In genomic region chr4:45532375-45532774, GRCm38 (mm10) we compare ENCODE assay signal across 8 mouse cellular contexts. TPM values are rescaled to one million over a fixed set of nuclear protein-coding genes. Genes with fewer than 3 reads are reported as not detected.
DNase-seq lines count a peak whose midpoint lies in the region; ATAC-seq and TF ChIP-seq lines count a peak whose summit lies in the region.

TSS of gene Shb (minus strand) at chr4:45532470.

- peak within 1 kb of the TSS; percentile 54 for H3K9ac ChIP-seq in MEL (ENCODE audit: control insufficient read depth, low read depth, low read length, poor library complexity, severe bottlenecking)
- no peak within 1 kb of the TSS for H3K9ac ChIP-seq in embryonic facial prominence, embryonic 13.5 days
- peak within 1 kb of the TSS; percentile 49; the same call in 1 of the 2 replicates for H3K9ac ChIP-seq in heart, embryonic 14.5 days (ENCODE audit: low read length)
- H3K9ac ChIP-seq in kidney, postnatal 0 days (ENCODE audit: low read depth, low read length): no peak within 1 kb of the TSS
- H3K9ac ChIP-seq in lung, embryonic 16.5 days (ENCODE audit: low read length): no peak within 1 kb of the TSS

- H3K27ac ChIP-seq in MEL (ENCODE audit: control insufficient read depth, low read depth, low read length): peak within 1 kb of the TSS; percentile 51
- peak within 1 kb of the TSS; percentile 91 for H3K27ac ChIP-seq in embryonic facial prominence, embryonic 13.5 days
- H3K27ac ChIP-seq in heart, embryonic 14.5 days (replicated peaks in 1 of 2; ENCODE audit: control insufficient read depth in 1 of 2, insufficient read depth in 1 of 2, low read depth in 2 of 2, low read length in 2 of 2): peak within 1 kb of the TSS; percentile 95 to 97
- H3K27ac ChIP-seq in kidney, postnatal 0 days: peak within 1 kb of the TSS; percentile 94
- peak within 1 kb of the TSS; percentile 100 for H3K27ac ChIP-seq in lung, embryonic 16.5 days (ENCODE audit: low read length)
- H3K27ac ChIP-seq in small intestine, adult 2 months (ENCODE audit: insufficient read depth, low read depth, low read length): peak within 1 kb of the TSS; percentile 70

- no peaks in the 10 kb centered on the region for H3K27me3 ChIP-seq in MEL (ENCODE audit: control insufficient read depth in 1 of 2, insufficient read depth in 2 of 2, low read length in 2 of 2)
- no peaks in the 10 kb centered on the region for H3K27me3 ChIP-seq in embryonic facial prominence, embryonic 13.5 days
- no peaks in the 10 kb centered on the region for H3K27me3 ChIP-seq in heart, embryonic 14.5 days (ENCODE audit: control insufficient read depth, insufficient read depth, low read length)
- H3K27me3 ChIP-seq in kidney, postnatal 0 days (ENCODE audit: insufficient read depth, low read length): no peaks in the 10 kb centered on the region
- H3K27me3 ChIP-seq in lung, embryonic 16.5 days (ENCODE audit: control insufficient read depth, insufficient read depth, low read depth, low read length): no peaks in the 10 kb centered on the region
- no peaks in the 10 kb centered on the region for H3K27me3 ChIP-seq in small intestine, adult 2 months (ENCODE audit: control insufficient read depth, insufficient read depth, low read length)

- peak in 1 of 2 experiments; percentile 40; a peak in 1 of 4 replicates for TF ChIP-seq EP300 in MEL (IDR thresholded peaks at IDR 0.05; ENCODE audit: low read depth in 1 of 2, low read length in 2 of 2)

- peaks cover 0 to 9% of the 10 kb centered on the region in 2 experiments; a peak in 1 of 4 replicates for H3K36me3 ChIP-seq in MEL (ENCODE audit: control insufficient read depth in 1 of 2, insufficient read depth in 2 of 2, low read length in 2 of 2)
- no peaks in the 10 kb centered on the region for H3K36me3 ChIP-seq in embryonic facial prominence, embryonic 13.5 days
- H3K36me3 ChIP-seq in heart, embryonic 14.5 days (ENCODE audit: control insufficient read depth, insufficient read depth, low read length): no peaks in the 10 kb centered on the region
- no peaks in the 10 kb centered on the region for H3K36me3 ChIP-seq in kidney, postnatal 0 days (ENCODE audit: insufficient read depth, low read length)
- H3K36me3 ChIP-seq in lung, embryonic 16.5 days (ENCODE audit: control insufficient read depth, insufficient read depth, low read length): no peaks in the 10 kb centered on the region
- no peaks in the 10 kb centered on the region for H3K36me3 ChIP-seq in small intestine, adult 2 months (ENCODE audit: control insufficient read depth, insufficient read depth, low read length)

- ATAC-seq in embryonic facial prominence, embryonic 13.5 days (ENCODE audit: insufficient number of reproducible peaks, insufficient read depth, low FRiP score, low TSS enrichment, low read depth): no peak
- ATAC-seq in heart, embryonic 14.5 days (ENCODE audit: insufficient number of reproducible peaks, insufficient read depth, low FRiP score, low read depth): no peak
- ATAC-seq in kidney, postnatal 0 days (replicated peaks; ENCODE audit: low FRiP score, low read depth): no peak
- no peak for ATAC-seq in lung, embryonic 16.5 days (ENCODE audit: low read depth)
- ATAC-seq in frontal cortex, adult (ENCODE audit: low TSS enrichment): no peak

- peak within 1 kb of the TSS; percentile 65 to 78 for H3K4me3 ChIP-seq in MEL (ENCODE audit: control insufficient read depth in 1 of 2, insufficient read depth in 1 of 2, low read depth in 2 of 2, low read length in 2 of 2)
- H3K4me3 ChIP-seq in embryonic facial prominence, embryonic 13.5 days: peak within 1 kb of the TSS; percentile 62
- H3K4me3 ChIP-seq in heart, embryonic 14.5 days (ENCODE audit: control insufficient read depth in 1 of 2, insufficient read depth in 1 of 2, low read depth in 1 of 2, low read length in 2 of 2): peak within 1 kb of the TSS; percentile 63 to 90; a peak in 3 of 4 replicates
- peak within 1 kb of the TSS; percentile 69 for H3K4me3 ChIP-seq in kidney, postnatal 0 days (replicated peaks; ENCODE audit: low read depth, low read length)
- peak within 1 kb of the TSS; percentile 86 for H3K4me3 ChIP-seq in lung, embryonic 16.5 days (ENCODE audit: low read length)
- peak within 1 kb of the TSS; percentile 69; the same call in 1 of the 2 replicates for H3K4me3 ChIP-seq in small intestine, adult 2 months (ENCODE audit: low read depth, low read length)

- no peak for TF ChIP-seq CTCF in MEL (IDR thresholded peaks at IDR 0.05 in 2 of 3, conservative IDR thresholded peaks at IDR 0.05 in 1 of 3; ENCODE audit: control insufficient read depth in 1 of 3, insufficient read depth in 1 of 3, low read depth in 2 of 3, low read length in 3 of 3, poor library complexity in 1 of 3, severe bottlenecking in 1 of 3)
- TF ChIP-seq CTCF in kidney, postnatal 0 days (IDR thresholded peaks at IDR 0.05; ENCODE audit: low read depth): no peak
- no peak for TF ChIP-seq CTCF in small intestine, adult 2 months (IDR thresholded peaks at IDR 0.05; ENCODE audit: extremely low read depth, insufficient read length, insufficient replicate concordance, low read depth, low read length)

- no peak for TF ChIP-seq POLR2A in MEL (IDR thresholded peaks at IDR 0.05; ENCODE audit: control insufficient read depth in 1 of 2, insufficient read depth in 1 of 2, low read depth in 1 of 2, low read length in 2 of 2, poor library complexity in 1 of 2)
- no peak for TF ChIP-seq POLR2A in small intestine, adult 2 months (IDR thresholded peaks at IDR 0.05; ENCODE audit: low read depth, low read length)

- H3K4me2 ChIP-seq in embryonic facial prominence, embryonic 13.5 days: peak within 1 kb of the TSS; percentile 92
- peak within 1 kb of the TSS; percentile 79 for H3K4me2 ChIP-seq in heart, embryonic 14.5 days (ENCODE audit: low read length)
- H3K4me2 ChIP-seq in kidney, postnatal 0 days (ENCODE audit: low read length): peak within 1 kb of the TSS; percentile 95
- peak within 1 kb of the TSS; percentile 97 for H3K4me2 ChIP-seq in lung, embryonic 16.5 days (ENCODE audit: low read depth, low read length)

- H3K4me1 ChIP-seq in MEL (ENCODE audit: control insufficient read depth in 1 of 2, insufficient read depth in 2 of 2, low read length in 2 of 2): peaks cover 4 to 16% of the 10 kb centered on the region in 2 experiments; a peak in 3 of 4 replicates
- H3K4me1 ChIP-seq in embryonic facial prominence, embryonic 13.5 days: peaks cover 50% of the 10 kb centered on the region
- H3K4me1 ChIP-seq in heart, embryonic 14.5 days (ENCODE audit: control insufficient read depth in 2 of 2, insufficient read depth in 2 of 2, low read length in 2 of 2): peaks cover 11 to 23% of the 10 kb centered on the region in 2 experiments
- peaks cover 16% of the 10 kb centered on the region for H3K4me1 ChIP-seq in kidney, postnatal 0 days (replicated peaks; ENCODE audit: insufficient read depth, low read length)
- peaks cover 34% of the 10 kb centered on the region for H3K4me1 ChIP-seq in lung, embryonic 16.5 days (replicated peaks; ENCODE audit: control insufficient read depth, insufficient read depth, low read length)
- peaks cover 19% of the 10 kb centered on the region for H3K4me1 ChIP-seq in small intestine, adult 2 months (ENCODE audit: control insufficient read depth, insufficient read depth, insufficient read length, low read length)

- WGBS in embryonic facial prominence, embryonic 13.5 days: under 1% methylated on average over 7 of the region's 7 CpGs
- 15% methylated on average over 7 of the region's 7 CpGs for WGBS in heart, embryonic 14.5 days
- WGBS in kidney, postnatal 0 days: 8% methylated on average over 7 of the region's 7 CpGs
- 3% methylated on average over 7 of the region's 7 CpGs for WGBS in lung, embryonic 16.5 days
- 4% methylated on average over 7 of the region's 7 CpGs for WGBS in small intestine, adult 2 months

- TF ChIP-seq RAD21 in MEL (IDR thresholded peaks at IDR 0.05; ENCODE audit: low read depth, low read length): no peak

- no peaks in the 10 kb centered on the region for H3K9me3 ChIP-seq in MEL (replicated peaks; ENCODE audit: insufficient read depth, low read length)
- no peaks in the 10 kb centered on the region for H3K9me3 ChIP-seq in embryonic facial prominence, embryonic 13.5 days
- H3K9me3 ChIP-seq in heart, embryonic 14.5 days (ENCODE audit: control insufficient read depth, low read length): no peaks in the 10 kb centered on the region
- H3K9me3 ChIP-seq in kidney, postnatal 0 days (replicated peaks; ENCODE audit: low read length): no peaks in the 10 kb centered on the region
- no peaks in the 10 kb centered on the region for H3K9me3 ChIP-seq in lung, embryonic 16.5 days (ENCODE audit: control insufficient read depth, low read length)

- peaks cover 14% of the 10 kb centered on the region for H3K79me2 ChIP-seq in MEL (ENCODE audit: control insufficient read depth, insufficient read depth, low read length, poor library complexity)

- DNase-seq in A20 (ENCODE audit: low read depth, low spot score): peak; percentile 81
- DNase-seq in MEL (ENCODE audit: low read depth, low spot score): peak; percentile 90
- peak; percentile 85 for DNase-seq in kidney, postnatal 0 days (ENCODE audit: low spot score)

TF ChIP-seq in MEL, 35 proteins besides CTCF, POLR2A, EP300 and RAD21:
- TF ChIP-seq ETS1 (IDR thresholded peaks at IDR 0.05; ENCODE audit: low read depth, low read length): peak; percentile 66
- no peak for TF ChIP-seq JUND (IDR thresholded peaks at IDR 0.05; ENCODE audit: low read depth, low read length)
- TF ChIP-seq ZC3H11A (IDR thresholded peaks at IDR 0.05; ENCODE audit: low read depth, low read length): no peak
- no peak for TF ChIP-seq MAZ (IDR thresholded peaks at IDR 0.05; ENCODE audit: low read depth, low read length)
- TF ChIP-seq MYC (IDR thresholded peaks at IDR 0.05; ENCODE audit: low read depth, low read length): no peak
- no peak for TF ChIP-seq ZNF384 (IDR thresholded peaks at IDR 0.05; ENCODE audit: low read depth, low read length)
- TF ChIP-seq MAFK (IDR thresholded peaks at IDR 0.05; ENCODE audit: borderline replicate concordance, low read depth, low read length): no peak
- peak; percentile 77 for TF ChIP-seq MXI1 (IDR thresholded peaks at IDR 0.05; ENCODE audit: low read depth, low read length)
- TF ChIP-seq SIN3A (IDR thresholded peaks at IDR 0.05; ENCODE audit: low read length): peak; percentile 65
- peak; percentile 49 for TF ChIP-seq TCF12 (IDR thresholded peaks at IDR 0.05; ENCODE audit: low read depth, low read length)
- no peak for TF ChIP-seq NRF1 (IDR thresholded peaks at IDR 0.05; ENCODE audit: insufficient read depth, low read depth, low read length, poor library complexity, severe bottlenecking)

RNA-seq across cellular contexts. Expression of gene Shb, which starts in this region (rescaled TPM):
- total RNA-seq in MEL (2012; rRNA removed): 4.7 and 5.2 TPM in 2 replicates
- polyA plus RNA-seq in MEL (2012; ENCODE audit: insufficient read depth in 1 of 2, insufficient read length in 2 of 2, low read depth in 1 of 2, low replicate concordance in 2 of 2, missing spikeins in 1 of 2): 10 to 100 TPM in 1 of 2 experiments, not detected in 1; 13.9 TPM
- polyA plus RNA-seq in embryonic facial prominence, embryonic 13.5 days (2015; fragmentation: Nextera tagmentation; extraction: Ambion mirVana): 3.8 and 4.2 TPM in 2 replicates
- 15.3 and 19.0 TPM in 2 replicates for polyA plus RNA-seq in heart, embryonic 14.5 days (2014; fragmentation: Nextera tagmentation; extraction: Ambion mirVana)
- 5.4 and 6.6 TPM in 2 replicates for polyA plus RNA-seq in kidney, postnatal 0 days (2015; fragmentation: Nextera tagmentation; extraction: Ambion mirVana)
- polyA plus RNA-seq in lung, embryonic 16.5 days (2015; fragmentation: Nextera tagmentation; extraction: Ambion mirVana): 12.4 and 16.1 TPM in 2 replicates
- polyA plus RNA-seq in small intestine, adult 2 months (2012; rRNA removed): 33.0 and 71.5 TPM in 2 replicates

Comparison
In these comparisons a context has a peak if more than half of its experiments do, and no peak if none do; other contexts are left out.
1. H3K9ac ChIP-seq: peak in MEL (single experiment) and heart, embryonic 14.5 days (single experiment); none in embryonic facial prominence, embryonic 13.5 days (single experiment), kidney, postnatal 0 days (single experiment) and lung, embryonic 16.5 days (single experiment).
2. Peak in every context shown above with its lines, with median percentiles within 50 percentile points of each other: DNase-seq, H3K27ac ChIP-seq, H3K4me3 ChIP-seq and H3K4me2 ChIP-seq.